Mouse (Mus musculus) liver, embryonic 14.5 days (tissue): ENCODE measurements around the gene Oxsr1.

Source experiments
- CTCF ChIP-seq: IDR thresholded peaks from 2 replicates; pipeline ENCODE4 v1.5.1; 2016; ENCODE audit warnings: antibody characterized with exemption, low read depth, control low read depth
- EP300 ChIP-seq: IDR thresholded peaks from 2 replicates; pipeline ENCODE4 v1.6.1; 2016; ENCODE audit warnings: antibody characterized with exemption, low read depth

DNA sequence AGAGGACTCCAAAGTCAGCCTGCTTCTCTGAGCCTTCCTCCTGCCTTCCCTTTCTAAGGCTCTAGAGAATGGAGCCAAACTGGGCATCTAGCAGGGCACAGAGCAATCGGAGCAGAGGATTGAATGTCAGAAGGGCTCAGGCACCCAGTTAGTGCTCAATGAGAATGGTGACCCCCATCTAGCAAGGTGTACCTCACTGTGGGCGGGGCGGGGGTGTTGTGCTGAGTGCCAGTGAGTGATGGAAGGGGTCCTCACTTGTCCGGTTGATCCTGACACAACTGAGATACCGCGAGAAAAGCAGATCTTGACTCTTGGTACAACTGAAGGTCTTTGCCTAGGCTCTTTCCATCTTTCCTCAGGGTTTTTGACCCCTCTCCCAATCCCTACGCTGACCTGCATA lies 16.9 kb upstream of the Oxsr1 start:
- TF ChIP-seq CTCF = no peak
- no peak for TF ChIP-seq EP300
